ENCODE assay signal across 11 mouse cellular contexts in the genomic region with DNA sequence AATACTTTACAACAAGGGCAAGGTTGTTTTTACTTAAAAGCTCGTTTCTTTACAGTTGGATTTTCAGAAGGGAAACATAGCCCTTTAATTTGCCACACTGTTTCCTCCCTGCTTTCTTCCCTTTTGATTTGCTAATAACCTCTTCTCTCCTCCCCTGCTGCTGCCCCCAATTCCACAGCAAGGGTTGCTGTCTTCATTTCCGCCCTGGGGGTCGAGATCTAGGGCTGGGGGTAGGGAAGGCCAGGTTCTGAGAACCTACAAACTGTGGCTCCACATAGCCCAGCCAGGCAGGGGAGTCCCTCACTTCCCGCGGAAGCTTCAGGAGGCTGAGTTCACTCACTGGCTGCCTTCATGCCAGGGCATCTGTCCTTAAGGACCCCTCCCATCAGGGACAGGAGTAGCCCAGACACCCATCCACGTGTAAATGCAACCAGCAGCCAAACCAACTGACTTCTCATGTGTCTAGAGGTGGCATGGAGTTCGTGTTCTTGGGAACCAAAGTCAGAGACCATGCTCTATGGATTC. TPM values are rescaled to one million over a fixed set of nuclear protein-coding genes. Genes with fewer than 3 reads are reported as not detected.
DNase-seq lines count a peak whose midpoint lies in the region; ATAC-seq and TF ChIP-seq lines count a peak whose summit lies in the region.
"Had no signal": no experiment of that assay in that cellular context is flagged by ENCODE, and none has a peak within 500 bp of the region (broad histone marks: within the 10 kb centered on the region; RNA-seq: fewer than 3 reads in every experiment).

No protein-coding gene starts in this region.

- peak overlapping the region; percentile 93; the same call in 1 of the 2 replicates for H3K4me2 ChIP-seq in heart, embryonic 16.5 days (ENCODE audit: low read depth, low read length)
- H3K4me2 ChIP-seq in forebrain, embryonic 16.5 days (ENCODE audit: low read length) = peak overlapping the region; percentile 87
- H3K4me2 ChIP-seq in midbrain, embryonic 13.5 days (replicated peaks) = peak overlapping the region; percentile 79

- H3K27ac ChIP-seq in heart, embryonic 16.5 days (ENCODE audit: low read length) = no peak overlapping the region
- no peak overlapping the region for H3K27ac ChIP-seq in cortical plate, adult 2 months (ENCODE audit: insufficient read depth, low read length)
- no peak overlapping the region for H3K27ac ChIP-seq in forebrain, embryonic 16.5 days (ENCODE audit: low read length)
- no peak overlapping the region for H3K27ac ChIP-seq in midbrain, embryonic 13.5 days
- no peak overlapping the region for H3K27ac ChIP-seq in thymus, adult 2 months (ENCODE audit: control insufficient read depth, insufficient read depth, low read length)

- H3K27me3 ChIP-seq in heart, embryonic 16.5 days (ENCODE audit: control insufficient read depth, insufficient read depth, low read length) = peaks cover 27% of the 10 kb centered on the region
- H3K27me3 ChIP-seq in forebrain, embryonic 16.5 days (replicated peaks; ENCODE audit: control insufficient read depth, insufficient read depth, low read length) = peaks cover 7% of the 10 kb centered on the region; the same call in 1 of the 2 replicates
- H3K27me3 ChIP-seq in midbrain, embryonic 13.5 days = peaks cover 55% of the 10 kb centered on the region
- H3K27me3 ChIP-seq in thymus, adult 2 months (ENCODE audit: control insufficient read depth, insufficient read depth, low read length) = no peaks in the 10 kb centered on the region; the same call in 1 of the 2 replicates

- peak overlapping the region; percentile 58 for H3K4me3 ChIP-seq in heart, embryonic 16.5 days (ENCODE audit: low read length)
- peak overlapping the region; percentile 7; the same call in 1 of the 2 replicates for H3K4me3 ChIP-seq in cortical plate, adult 2 months (ENCODE audit: insufficient read depth, low read length)
- peak overlapping the region; percentile 51 for H3K4me3 ChIP-seq in forebrain, embryonic 16.5 days (replicated peaks; ENCODE audit: low read length)
- peak overlapping the region; percentile 47; the same call in 1 of the 2 replicates for H3K4me3 ChIP-seq in midbrain, embryonic 13.5 days (replicated peaks)
- no peak overlapping the region for H3K4me3 ChIP-seq in thymus, adult 2 months (ENCODE audit: control insufficient read depth, insufficient read depth, low read length)

- intact Hi-C loops in heart, postnatal 25 days (cut with DNase I) = no loop called here

- H3K9ac ChIP-seq in heart, embryonic 16.5 days (ENCODE audit: low read length) = no peak overlapping the region
- no peak overlapping the region for H3K9ac ChIP-seq in forebrain, embryonic 16.5 days (replicated peaks; ENCODE audit: low read depth, low read length)
- no peak overlapping the region for H3K9ac ChIP-seq in midbrain, embryonic 13.5 days (replicated peaks)

- H3K36me3 ChIP-seq in heart, embryonic 16.5 days (ENCODE audit: control insufficient read depth, insufficient read depth) = no peaks in the 10 kb centered on the region
- no peaks in the 10 kb centered on the region for H3K36me3 ChIP-seq in forebrain, embryonic 16.5 days (ENCODE audit: control insufficient read depth, insufficient read depth)
- no peaks in the 10 kb centered on the region for H3K36me3 ChIP-seq in midbrain, embryonic 13.5 days
- no peaks in the 10 kb centered on the region for H3K36me3 ChIP-seq in thymus, adult 2 months (ENCODE audit: control insufficient read depth, insufficient read depth, low read length)

- no peaks in the 10 kb centered on the region; the same call in 1 of the 2 replicates for H3K4me1 ChIP-seq in heart, embryonic 16.5 days (ENCODE audit: control insufficient read depth, insufficient read depth, low read length)
- H3K4me1 ChIP-seq in cortical plate, adult 2 months (ENCODE audit: control insufficient read depth, insufficient read depth, low read length) = 0 out of 2 replicates have a peak, but pooled peaks cover 1% of the 10 kb centered on the region
- H3K4me1 ChIP-seq in forebrain, embryonic 16.5 days (replicated peaks; ENCODE audit: control insufficient read depth, insufficient read depth, low read length) = peaks cover 14% of the 10 kb centered on the region
- H3K4me1 ChIP-seq in midbrain, embryonic 13.5 days (replicated peaks) = peaks cover 23% of the 10 kb centered on the region
- no peaks in the 10 kb centered on the region for H3K4me1 ChIP-seq in thymus, adult 2 months (replicated peaks; ENCODE audit: control insufficient read depth, insufficient read depth, low read length)

- 28% methylated on average over 7 of the region's 7 CpGs for WGBS in heart, embryonic 16.5 days
- 14% methylated on average over 7 of the region's 7 CpGs for WGBS in forebrain, embryonic 16.5 days
- 11% methylated on average over 7 of the region's 7 CpGs for WGBS in midbrain, embryonic 13.5 days
- 23% methylated on average over 7 of the region's 7 CpGs for WGBS in thymus, adult 2 months

- no peak for ATAC-seq in heart, embryonic 16.5 days (replicated peaks; ENCODE audit: extremely low read depth, insufficient read depth, low FRiP score)
- ATAC-seq in forebrain, embryonic 16.5 days = no peak
- no peak for ATAC-seq in midbrain, embryonic 13.5 days

- no peaks in the 10 kb centered on the region for H3K9me3 ChIP-seq in heart, embryonic 16.5 days (replicated peaks; ENCODE audit: control insufficient read depth, low read length)
- H3K9me3 ChIP-seq in forebrain, embryonic 16.5 days (ENCODE audit: control insufficient read depth, low read length) = no peaks in the 10 kb centered on the region
- no peaks in the 10 kb centered on the region for H3K9me3 ChIP-seq in midbrain, embryonic 13.5 days

- no peak for TF ChIP-seq POLR2A in cortical plate, adult 2 months (IDR thresholded peaks at IDR 0.05; ENCODE audit: extremely low read depth, insufficient read depth, low read length)
- no peak for TF ChIP-seq POLR2A in thymus, adult 2 months (IDR thresholded peaks at IDR 0.05; ENCODE audit: control insufficient read depth, extremely low read depth, insufficient read depth, low read length, poor library complexity)

- DNase-seq in heart, postnatal 25 days (ENCODE audit: low spot score) = no peak
- no peak for DNase-seq in cerebellum, postnatal 10 days
- DNase-seq in frontal cortex, postnatal 14 days (ENCODE audit: low spot score in 2 of 2) = no peak
- no peak for DNase-seq in thymus, adult 2 months
- DNase-seq: adrenal gland, postnatal 14 days had no signal

- no peak for TF ChIP-seq CTCF in cortical plate, adult 2 months (IDR thresholded peaks at IDR 0.05; ENCODE audit: extremely low read depth, insufficient read depth, low read length)
- TF ChIP-seq CTCF in thymus, adult 2 months (IDR thresholded peaks at IDR 0.05; ENCODE audit: borderline replicate concordance, control insufficient read depth, extremely low read depth, insufficient read depth, low read length, poor library complexity) = no peak

RNA-seq across cellular contexts. Expression of a gene that starts 1.1 kb away (rescaled TPM):
- 1.3 and 1.5 TPM in 2 replicates for polyA plus RNA-seq in heart, embryonic 16.5 days (2015; fragmentation: Nextera tagmentation; extraction: Ambion mirVana)
- 10 to 100 TPM; 63.8 to 66.6 TPM for total RNA-seq in heart, postnatal 25 days (2021)
- 1.7 and 12.9 TPM in 2 replicates for polyA plus RNA-seq in cortical plate, adult 2 months (2012; rRNA removed)
- polyA plus RNA-seq in forebrain, embryonic 16.5 days (2015; fragmentation: Nextera tagmentation; extraction: Ambion mirVana) = 40.5 and 61.1 TPM in 2 replicates
- polyA plus RNA-seq in midbrain, embryonic 13.5 days (2015; fragmentation: Nextera tagmentation; extraction: Ambion mirVana) = 4.1 and 4.8 TPM in 2 replicates
- polyA plus RNA-seq in thymus, adult 2 months (2012; rRNA removed) = 2.8 and 5.4 TPM in 2 replicates
- total RNA-seq: common myeloid progenitor, adult 5-6 weeks; hematopoietic stem cell, adult 5-6 weeks had no signal
